Comparison of ENCODE assay signal across 27 mouse cellular contexts in genomic region chr4:134754941-134755340, GRCm38 (mm10). TPM values are rescaled to one million over a fixed set of nuclear protein-coding genes. Genes with fewer than 3 reads are reported as not detected.
DNase-seq lines count a peak whose midpoint lies in the region; ATAC-seq and TF ChIP-seq lines count a peak whose summit lies in the region.
"Had no signal": no experiment of that assay in that cellular context is flagged by ENCODE, and none has a peak within 500 bp of the region (broad histone marks: within the 10 kb centered on the region; RNA-seq: fewer than 3 reads in every experiment).

No protein-coding gene starts in this region.

- DNase-seq in heart, embryonic 10.5 days (ENCODE audit: low spot score): no peak
- DNase-seq in spleen, adult 2 months (ENCODE audit: low read depth in 1 of 2, low spot score in 2 of 2): no peak
- no peak for DNase-seq in spleen, postnatal 10 days (ENCODE audit: low spot score in 2 of 2)
- DNase-seq in embryonic facial prominence, embryonic 10.5 days (ENCODE audit: low spot score): no peak
- DNase-seq in liver, postnatal 0 days: no peak
- no peak for DNase-seq in lung, adult 18-20 months
- DNase-seq: adrenal gland, postnatal 36 days; cerebellum, adult 18-20 months; cerebellum, postnatal 25 days; embryo, embryonic 11 days; gastrocnemius, postnatal 25 days; heart, adult 2 months; kidney, postnatal 36 days; lung, postnatal 36 days; right cerebral cortex, adult 18-20 months; right cerebral cortex, postnatal 4 days had no signal

- WGBS in heart, embryonic 10.5 days: 68% methylated on average over 13 of the region's 13 CpGs
- 74% methylated on average over 13 of the region's 13 CpGs for WGBS in heart, embryonic 12.5 days
- WGBS in spleen, adult 2 months: 56% methylated on average over 13 of the region's 13 CpGs
- 82% methylated on average over 13 of the region's 13 CpGs for WGBS in embryonic facial prominence, embryonic 10.5 days
- WGBS in liver, postnatal 0 days (ENCODE audit: insufficient replicate concordance): 75% methylated on average over 13 of the region's 13 CpGs
- WGBS in kidney, embryonic 14.5 days: 78% methylated on average over 13 of the region's 13 CpGs

- H3K4me1 ChIP-seq in heart, embryonic 10.5 days: peaks cover 93% of the 10 kb centered on the region
- peaks cover 78% of the 10 kb centered on the region for H3K4me1 ChIP-seq in heart, embryonic 12.5 days (replicated peaks)
- peaks cover 85% of the 10 kb centered on the region for H3K4me1 ChIP-seq in spleen, adult 2 months (ENCODE audit: control insufficient read depth, insufficient read depth, insufficient read length)
- peaks cover 93% of the 10 kb centered on the region for H3K4me1 ChIP-seq in embryonic facial prominence, embryonic 10.5 days
- H3K4me1 ChIP-seq in liver, postnatal 0 days (ENCODE audit: insufficient read depth): peaks cover 96% of the 10 kb centered on the region
- peaks cover 58% of the 10 kb centered on the region for H3K4me1 ChIP-seq in kidney, embryonic 14.5 days (ENCODE audit: control insufficient read depth, insufficient read depth, low read length)

- H3K4me2 ChIP-seq in heart, embryonic 12.5 days: no peak overlapping the region
- H3K4me2 ChIP-seq in liver, postnatal 0 days (ENCODE audit: low read depth, low read length): peak overlapping the region; percentile 29; the same call in 1 of the 2 replicates
- no peak overlapping the region for H3K4me2 ChIP-seq in kidney, embryonic 14.5 days (replicated peaks; ENCODE audit: low read depth, low read length)
- H3K4me2 ChIP-seq: embryonic facial prominence, embryonic 15.5 days; kidney, embryonic 15.5 days; lung, embryonic 15.5 days; midbrain, embryonic 12.5 days; neural tube, embryonic 15.5 days had no signal

- TF ChIP-seq EP300 in liver, postnatal 0 days (IDR thresholded peaks at IDR 0.05; ENCODE audit: low read depth): no peak

- no peaks in the 10 kb centered on the region for H3K27me3 ChIP-seq in heart, embryonic 10.5 days (ENCODE audit: insufficient read depth, poor library complexity, severe bottlenecking)
- H3K27me3 ChIP-seq in heart, embryonic 12.5 days (replicated peaks): no peaks in the 10 kb centered on the region
- H3K27me3 ChIP-seq in spleen, adult 2 months (ENCODE audit: control insufficient read depth, insufficient read depth, low read length): no peaks in the 10 kb centered on the region
- H3K27me3 ChIP-seq in embryonic facial prominence, embryonic 10.5 days (replicated peaks; ENCODE audit: low read depth, poor library complexity, severe bottlenecking): no peaks in the 10 kb centered on the region
- no peaks in the 10 kb centered on the region for H3K27me3 ChIP-seq in liver, postnatal 0 days (ENCODE audit: insufficient read depth, low read length)
- no peaks in the 10 kb centered on the region for H3K27me3 ChIP-seq in kidney, embryonic 14.5 days (ENCODE audit: control insufficient read depth, insufficient read depth, low read length)
- H3K27me3 ChIP-seq: kidney, embryonic 15.5 days; lung, embryonic 15.5 days; neural tube, embryonic 15.5 days; Patski had no signal

- H3K4me3 ChIP-seq in heart, embryonic 10.5 days: no peak overlapping the region
- H3K4me3 ChIP-seq in heart, embryonic 12.5 days: no peak overlapping the region
- H3K4me3 ChIP-seq in spleen, adult 2 months (ENCODE audit: extremely low read depth, insufficient read depth, insufficient read length): no peak overlapping the region
- no peak overlapping the region for H3K4me3 ChIP-seq in embryonic facial prominence, embryonic 10.5 days
- no peak overlapping the region for H3K4me3 ChIP-seq in liver, postnatal 0 days (ENCODE audit: low read depth, low read length)
- H3K4me3 ChIP-seq in kidney, embryonic 14.5 days (ENCODE audit: low read length): no peak overlapping the region
- H3K4me3 ChIP-seq: embryonic facial prominence, embryonic 15.5 days; heart, adult 2 months; kidney, embryonic 15.5 days; lung, embryonic 15.5 days; midbrain, embryonic 12.5 days; neural tube, embryonic 15.5 days had no signal

- no peak for TF ChIP-seq POLR2A in spleen, adult 2 months (IDR thresholded peaks at IDR 0.05; ENCODE audit: low read depth, low read length)

- TF ChIP-seq CTCF in spleen, adult 2 months (IDR thresholded peaks at IDR 0.05; ENCODE audit: extremely low read depth, insufficient read depth, insufficient read length, insufficient replicate concordance): no peak
- TF ChIP-seq CTCF in liver, postnatal 0 days (IDR thresholded peaks at IDR 0.05; ENCODE audit: low read depth): no peak

- no peak for ATAC-seq in heart, embryonic 12.5 days (ENCODE audit: insufficient number of reproducible peaks, low FRiP score)
- no peak for ATAC-seq in liver, postnatal 0 days
- ATAC-seq in kidney, embryonic 14.5 days (ENCODE audit: low FRiP score, low TSS enrichment): no peak
- ATAC-seq: CD4-positive, CD25-positive, alpha-beta regulatory T cell, adult 4 months; forebrain, embryonic 16.5 days; intestine, postnatal 0 days; Patski had no signal

- H3K27ac ChIP-seq in heart, embryonic 10.5 days: peak overlapping the region; percentile 83; the same call in 1 of the 2 replicates
- H3K27ac ChIP-seq in heart, embryonic 12.5 days (ENCODE audit: poor library complexity, severe bottlenecking): no peak overlapping the region
- peak overlapping the region; percentile 81 for H3K27ac ChIP-seq in spleen, adult 2 months (ENCODE audit: insufficient read depth, low read length)
- H3K27ac ChIP-seq in embryonic facial prominence, embryonic 10.5 days (replicated peaks): peak overlapping the region; percentile 62; the same call in 1 of the 2 replicates
- H3K27ac ChIP-seq in liver, postnatal 0 days (ENCODE audit: low read depth): peak overlapping the region; percentile 86
- no peak overlapping the region for H3K27ac ChIP-seq in kidney, embryonic 14.5 days (ENCODE audit: low read depth, low read length)
- H3K27ac ChIP-seq: embryonic facial prominence, embryonic 15.5 days; heart, adult 2 months; neural tube, embryonic 15.5 days had no signal

- no peak overlapping the region for H3K9ac ChIP-seq in heart, embryonic 12.5 days
- H3K9ac ChIP-seq in liver, postnatal 0 days (replicated peaks): peak overlapping the region; percentile 26; the same call in 1 of the 2 replicates
- no peak overlapping the region for H3K9ac ChIP-seq in kidney, embryonic 14.5 days (ENCODE audit: low read depth, low read length)
- H3K9ac ChIP-seq: kidney, embryonic 15.5 days; midbrain, embryonic 12.5 days; neural tube, embryonic 15.5 days had no signal

- no peaks in the 10 kb centered on the region for H3K9me3 ChIP-seq in heart, embryonic 10.5 days
- H3K9me3 ChIP-seq in heart, embryonic 12.5 days (replicated peaks): no peaks in the 10 kb centered on the region
- H3K9me3 ChIP-seq in embryonic facial prominence, embryonic 10.5 days: no peaks in the 10 kb centered on the region
- H3K9me3 ChIP-seq in liver, postnatal 0 days (ENCODE audit: low read length): no peaks in the 10 kb centered on the region
- H3K9me3 ChIP-seq in kidney, embryonic 14.5 days (ENCODE audit: control insufficient read depth, low read length): no peaks in the 10 kb centered on the region
- H3K9me3 ChIP-seq: embryonic facial prominence, embryonic 15.5 days; kidney, embryonic 15.5 days; lung, embryonic 15.5 days; midbrain, embryonic 12.5 days; neural tube, embryonic 15.5 days had no signal

- peaks cover 13% of the 10 kb centered on the region for H3K36me3 ChIP-seq in heart, embryonic 10.5 days
- H3K36me3 ChIP-seq in heart, embryonic 12.5 days: no peaks in the 10 kb centered on the region
- no peaks in the 10 kb centered on the region for H3K36me3 ChIP-seq in spleen, adult 2 months (ENCODE audit: control insufficient read depth, insufficient read depth, low read length)
- H3K36me3 ChIP-seq in embryonic facial prominence, embryonic 10.5 days (replicated peaks): 0 out of 2 replicates have a peak, but pooled peaks cover 7% of the 10 kb centered on the region
- peaks cover 32% of the 10 kb centered on the region for H3K36me3 ChIP-seq in liver, postnatal 0 days (replicated peaks; ENCODE audit: insufficient read depth, low read length)
- H3K36me3 ChIP-seq in kidney, embryonic 14.5 days (ENCODE audit: control insufficient read depth, insufficient read depth, low read length): peaks cover 3% of the 10 kb centered on the region; the same call in 1 of the 2 replicates
- H3K36me3 ChIP-seq: lung, embryonic 15.5 days; midbrain, embryonic 12.5 days; neural tube, embryonic 15.5 days had no signal

RNA-seq across cellular contexts. Expression of gene Ldlrap1, which starts 12.9 kb away (rescaled TPM):
- polyA plus RNA-seq in heart, embryonic 10.5 days (2016; fragmentation: Nextera tagmentation; extraction: Ambion mirVana): 17.6 and 17.8 TPM in 2 replicates
- 16.5 and 17.8 TPM in 2 replicates for polyA plus RNA-seq in heart, embryonic 12.5 days (2016; fragmentation: Nextera tagmentation; extraction: Ambion mirVana)
- polyA plus RNA-seq in spleen, adult 2 months (2012; rRNA removed): 26.7 and 29.8 TPM in 2 replicates
- 15.8 and 17.4 TPM in 2 replicates for polyA plus RNA-seq in embryonic facial prominence, embryonic 10.5 days (2016; fragmentation: Nextera tagmentation; extraction: Ambion mirVana)
- 14.8 and 15.4 TPM in 2 replicates for polyA plus RNA-seq in liver, postnatal 0 days (2015; fragmentation: Nextera tagmentation; extraction: Ambion mirVana)
- polyA plus RNA-seq in kidney, embryonic 14.5 days (2014; fragmentation: Nextera tagmentation; extraction: Ambion mirVana): 10.7 and 19.9 TPM in 2 replicates

RNA-seq across cellular contexts. Expression of gene Man1c1, which starts 50.9 kb away (rescaled TPM):
- 8.3 and 8.6 TPM in 2 replicates for polyA plus RNA-seq in heart, embryonic 10.5 days (2016; fragmentation: Nextera tagmentation; extraction: Ambion mirVana)
- 11.6 and 12.2 TPM in 2 replicates for polyA plus RNA-seq in heart, embryonic 12.5 days (2016; fragmentation: Nextera tagmentation; extraction: Ambion mirVana)
- polyA plus RNA-seq in spleen, adult 2 months (2012; rRNA removed): 6.9 and 7.7 TPM in 2 replicates
- polyA plus RNA-seq in embryonic facial prominence, embryonic 10.5 days (2016; fragmentation: Nextera tagmentation; extraction: Ambion mirVana): 2.6 and 2.8 TPM in 2 replicates
- 1.5 and 1.7 TPM in 2 replicates for polyA plus RNA-seq in liver, postnatal 0 days (2015; fragmentation: Nextera tagmentation; extraction: Ambion mirVana)
- 3.8 and 5.3 TPM in 2 replicates for polyA plus RNA-seq in kidney, embryonic 14.5 days (2014; fragmentation: Nextera tagmentation; extraction: Ambion mirVana)

Comparison
In these comparisons a context has a peak if more than half of its experiments do, and no peak if none do; other contexts are left out.
1. H3K27ac ChIP-seq: peak in heart, embryonic 10.5 days (single experiment), spleen, adult 2 months (single experiment), embryonic facial prominence, embryonic 10.5 days (single experiment) and liver, postnatal 0 days (single experiment); none in heart, embryonic 12.5 days (single experiment) and kidney, embryonic 14.5 days (single experiment).